Mouse (Mus musculus) retina, postnatal 7 days (tissue): ENCODE data around the gene Skint6.
"Not testable (repeated sequence)": the region's sequence is repeated elsewhere in the genome, so short reads cannot be mapped to it uniquely, and the experiment has no call there.

ENCODE experiments used
- DNase-seq: peaks from one replicate; pipeline ENCODE4 v3.0.0-alpha.2; 2012; ENCODE audit warnings: low read depth, low spot score

Gene Skint6

GRCm38 (mm10) chr4:113286873-113287272, at the start of gene Skint6:
TSS of gene Skint6 (minus strand) at chr4:113286973.
- DNase-seq: no peak

- DNase-seq: no peak
These were observed 34.1 kb upstream of the Skint6 start for GRCm38 (mm10) chr4:113320911-113321310.

- DNase-seq: no peak
These were observed 15.2 kb upstream of the Skint6 start for GRCm38 (mm10) chr4:113301773-113302473.

GRCm38 (mm10) chr4:113263363-113264060, 23.3 kb downstream of the Skint6 start:
- no peak for DNase-seq

DNA sequence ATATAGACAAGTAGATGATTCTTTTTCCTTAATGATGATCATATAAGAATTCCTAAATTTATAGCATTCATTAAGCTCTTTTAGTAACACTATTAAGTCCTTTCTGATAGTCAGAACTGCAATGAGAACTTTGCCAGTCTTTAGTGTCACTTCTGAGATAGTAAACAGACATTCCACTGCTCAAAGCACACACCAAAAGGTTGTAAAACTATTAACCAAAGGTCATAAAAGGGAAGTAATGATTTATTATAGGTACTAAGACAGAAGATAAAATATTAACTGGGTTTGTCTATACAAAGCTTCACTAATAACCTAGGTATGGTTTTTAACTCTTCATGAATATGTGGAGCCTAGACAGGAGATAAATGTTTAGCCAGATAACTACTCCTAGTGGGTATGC, 41.0 kb downstream of the Skint6 start:
- DNase-seq: no peak

- no peak for DNase-seq
These were observed 219.2 kb downstream of the Skint6 start for GRCm38 (mm10) chr4:113067621-113068020.

DNA sequence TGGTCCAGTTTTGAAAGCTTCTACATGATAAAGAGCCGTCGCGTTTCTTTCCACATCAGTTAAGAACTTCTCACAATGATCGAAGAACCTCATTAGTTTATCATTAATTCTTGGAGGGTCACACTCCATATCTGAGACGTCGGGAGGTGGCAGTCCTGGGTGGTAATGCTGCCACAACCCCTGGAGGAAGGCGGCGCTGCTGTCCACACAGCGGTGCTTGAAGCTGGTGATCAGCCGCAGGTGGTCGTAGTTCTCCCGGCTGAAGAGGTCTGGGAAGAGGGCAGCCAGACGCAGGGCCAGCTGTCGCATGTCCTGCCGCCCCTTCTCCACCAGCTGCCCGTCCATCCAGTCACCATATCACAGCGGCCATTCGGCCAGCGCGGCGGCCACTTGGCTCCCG, 307.6 kb downstream of the Skint6 start:
- DNase-seq: not testable (repeated sequence)

DNA sequence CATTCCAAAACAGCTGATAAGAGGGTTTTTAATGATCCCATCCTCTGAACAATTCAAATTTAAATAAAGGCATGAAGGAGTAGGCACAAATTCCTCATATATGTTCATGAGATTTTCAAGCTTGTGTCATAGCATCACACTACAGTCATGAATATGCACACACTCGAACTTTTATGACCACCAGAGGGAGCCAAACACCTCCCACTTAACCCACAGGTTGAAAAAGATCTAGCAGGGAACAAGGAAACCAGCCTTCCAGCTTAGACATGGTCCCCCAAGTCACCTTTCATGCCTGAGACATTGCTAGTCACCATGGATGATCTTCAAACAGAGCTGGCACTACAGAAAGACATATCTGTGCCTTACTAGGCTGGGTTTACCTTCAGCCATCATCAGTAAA, 496.1 kb downstream of the Skint6 start:
- DNase-seq: no peak

DNA sequence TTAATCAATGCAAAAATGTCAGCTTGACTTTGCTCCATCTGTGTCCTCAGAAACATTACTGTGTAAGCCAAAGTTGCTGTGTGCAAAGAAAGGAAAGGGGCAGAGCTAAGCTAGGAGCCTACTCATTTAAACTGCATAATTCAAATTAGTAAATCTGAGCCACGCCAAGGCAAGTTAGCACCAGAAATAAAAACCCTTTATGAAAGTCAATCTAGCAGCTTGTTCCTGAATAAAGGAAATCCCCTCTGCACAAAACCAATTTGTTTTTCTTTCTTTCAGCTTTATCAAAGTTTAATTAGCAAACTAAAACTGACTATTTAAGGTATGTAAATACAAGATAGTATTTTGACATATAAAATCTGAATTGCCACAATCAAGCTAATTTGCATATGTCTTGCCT, 512.0 kb downstream of the Skint6 start, which contains the start of gene Skint10:
TSS of gene Skint10 (minus strand) at position 101 of the 400 bp plus-strand sequence.
- DNase-seq: no peak
